Mouse (Mus musculus): Measurements from ENCODE around the gene Olfr1145. TPM values are rescaled to one million over a fixed set of nuclear protein-coding genes. Genes with fewer than 3 reads are reported as not detected.
A peak's percentile ranks its signal among the peaks of the same experiment; 100 is the strongest.

The Olfr1145 gene
- polyA plus RNA-seq (2014; fragmentation: Nextera tagmentation; extraction: Ambion mirVana): not detected in 2 replicates

- Histone ChIP-seq H3K4me1 (ENCODE audit: control insufficient read depth, insufficient read depth, low read length) (no peaks in the 10 kb centered on the region), H3K27ac (replicated peaks; ENCODE audit: low read depth, low read length) (no peak within 1 kb of the TSS), H3K27me3 (ENCODE audit: control insufficient read depth, insufficient read depth, low read length) (no peaks in the 10 kb centered on the region), H3K4me3 (replicated peaks; ENCODE audit: low read depth, low read length) (no peak within 1 kb of the TSS), H3K36me3 (ENCODE audit: control insufficient read depth, insufficient read depth, low read length) (no peaks in the 10 kb centered on the region), H3K9ac (replicated peaks; ENCODE audit: low read length) (no peak within 1 kb of the TSS), H3K9me3 (ENCODE audit: control insufficient read depth, low read length) (no peaks in the 10 kb centered on the region), H3K4me2 (ENCODE audit: low read length) (no peak within 1 kb of the TSS)
- ATAC-seq (ENCODE audit: low FRiP score, low TSS enrichment) (no peak), DNase-seq (no peak)
- 74% methylated on average over 1 of the region's 1 CpGs for WGBS
Measured at GRCm38 (mm10) chr2:87809522-87809921, at the start of gene Olfr1145. Gene Olfr1145 (plus strand): TSS chr2:87809822.

- ATAC-seq (ENCODE audit: low FRiP score, low TSS enrichment): no peak
- H3K4me2 ChIP-seq (ENCODE audit: low read length): no peak overlapping the region
- no peaks in the 10 kb centered on the region for H3K27me3 ChIP-seq (ENCODE audit: control insufficient read depth, insufficient read depth, low read length)
- no peak overlapping the region for H3K4me3 ChIP-seq (replicated peaks; ENCODE audit: low read depth, low read length)
- no peak overlapping the region for H3K9ac ChIP-seq (replicated peaks; ENCODE audit: low read length)
- peak; percentile 5 for DNase-seq
- 49% methylated on average over 1 of the region's 1 CpGs for WGBS
- H3K4me1 ChIP-seq (ENCODE audit: control insufficient read depth, insufficient read depth, low read length): no peaks in the 10 kb centered on the region
- H3K27ac ChIP-seq (replicated peaks; ENCODE audit: low read depth, low read length): no peak overlapping the region
- H3K36me3 ChIP-seq (ENCODE audit: control insufficient read depth, insufficient read depth, low read length): no peaks in the 10 kb centered on the region
- no peaks in the 10 kb centered on the region for H3K9me3 ChIP-seq (ENCODE audit: control insufficient read depth, low read length)
Measured at GRCm38 (mm10) chr2:87776143-87776542, 33.5 kb upstream of the Olfr1145 start.

- no peak within 1 kb of the TSS for H3K4me3 ChIP-seq (replicated peaks; ENCODE audit: low read depth, low read length)
- H3K27me3 ChIP-seq (ENCODE audit: control insufficient read depth, insufficient read depth, low read length): no peaks in the 10 kb centered on the region
- no peak within 1 kb of the TSS for H3K27ac ChIP-seq (replicated peaks; ENCODE audit: low read depth, low read length)
- H3K9me3 ChIP-seq (ENCODE audit: control insufficient read depth, low read length): no peaks in the 10 kb centered on the region
- H3K36me3 ChIP-seq (ENCODE audit: control insufficient read depth, insufficient read depth, low read length): no peaks in the 10 kb centered on the region
- no peak within 1 kb of the TSS for H3K4me2 ChIP-seq (ENCODE audit: low read length)
- no peak for DNase-seq
- no peak within 1 kb of the TSS for H3K9ac ChIP-seq (replicated peaks; ENCODE audit: low read length)
- WGBS: 79% methylated on average over 4 of the region's 4 CpGs
- no peak for ATAC-seq (ENCODE audit: low FRiP score, low TSS enrichment)
- H3K4me1 ChIP-seq (ENCODE audit: control insufficient read depth, insufficient read depth, low read length): no peaks in the 10 kb centered on the region
Measured at GRCm38 (mm10) chr2:87779183-87779582, 30.4 kb upstream of the Olfr1145 start, which contains the start of gene Olfr152. Gene Olfr152 (plus strand): TSS chr2:87779483.

GRCm38 (mm10) chr2:87800292-87800691, 9.3 kb upstream of the Olfr1145 start, which contains the start of gene Olfr1143:
Gene Olfr1143 (plus strand): TSS chr2:87800592.
- ATAC-seq (ENCODE audit: low FRiP score, low TSS enrichment) (no peak), DNase-seq (no peak)
- Histone ChIP-seq H3K4me1 (ENCODE audit: control insufficient read depth, insufficient read depth, low read length) (no peaks in the 10 kb centered on the region), H3K36me3 (ENCODE audit: control insufficient read depth, insufficient read depth, low read length) (no peaks in the 10 kb centered on the region), H3K4me2 (ENCODE audit: low read length) (no peak within 1 kb of the TSS), H3K4me3 (replicated peaks; ENCODE audit: low read depth, low read length) (no peak within 1 kb of the TSS), H3K27ac (replicated peaks; ENCODE audit: low read depth, low read length) (no peak within 1 kb of the TSS), H3K9me3 (ENCODE audit: control insufficient read depth, low read length) (no peaks in the 10 kb centered on the region), H3K27me3 (ENCODE audit: control insufficient read depth, insufficient read depth, low read length) (no peaks in the 10 kb centered on the region), H3K9ac (replicated peaks; ENCODE audit: low read length) (no peak within 1 kb of the TSS)

- Histone ChIP-seq H3K4me1 (ENCODE audit: control insufficient read depth, insufficient read depth, low read length) (no peaks in the 10 kb centered on the region), H3K36me3 (ENCODE audit: control insufficient read depth, insufficient read depth, low read length) (no peaks in the 10 kb centered on the region), H3K9me3 (ENCODE audit: control insufficient read depth, low read length) (no peaks in the 10 kb centered on the region), H3K27me3 (ENCODE audit: control insufficient read depth, insufficient read depth, low read length) (no peaks in the 10 kb centered on the region), H3K4me2 (ENCODE audit: low read length) (no peak within 1 kb of the TSS), H3K27ac (replicated peaks; ENCODE audit: low read depth, low read length) (no peak within 1 kb of the TSS), H3K9ac (replicated peaks; ENCODE audit: low read length) (no peak within 1 kb of the TSS), H3K4me3 (replicated peaks; ENCODE audit: low read depth, low read length) (no peak within 1 kb of the TSS)
- whole genome bisulfite sequencing: 95% methylated on average over 1 of the region's 1 CpGs
- ATAC-seq (ENCODE audit: low FRiP score, low TSS enrichment) (no peak), DNase-seq (no peak)
Measured at GRCm38 (mm10) chr2:87830233-87830632, 20.6 kb downstream of the Olfr1145 start, which contains the start of gene Olfr1148. Gene Olfr1148 (plus strand): TSS chr2:87830533.

GRCm38 (mm10) chr2:87843693-87844092, 34.1 kb downstream of the Olfr1145 start, which contains the start of gene Olfr1150-ps1:
Gene Olfr1150-ps1 (plus strand): TSS chr2:87843993.
- WGBS: 85% methylated on average over 1 of the region's 1 CpGs
- Histone ChIP-seq H3K9me3 (ENCODE audit: control insufficient read depth, low read length) (no peaks in the 10 kb centered on the region), H3K4me1 (ENCODE audit: control insufficient read depth, insufficient read depth, low read length) (no peaks in the 10 kb centered on the region), H3K27me3 (ENCODE audit: control insufficient read depth, insufficient read depth, low read length) (no peaks in the 10 kb centered on the region), H3K36me3 (ENCODE audit: control insufficient read depth, insufficient read depth, low read length) (no peaks in the 10 kb centered on the region), H3K4me2 (ENCODE audit: low read length) (no peak within 1 kb of the TSS), H3K27ac (replicated peaks; ENCODE audit: low read depth, low read length) (no peak within 1 kb of the TSS), H3K9ac (replicated peaks; ENCODE audit: low read length) (no peak within 1 kb of the TSS), H3K4me3 (replicated peaks; ENCODE audit: low read depth, low read length) (no peak within 1 kb of the TSS)
- ATAC-seq (ENCODE audit: low FRiP score, low TSS enrichment) (no peak), DNase-seq (no peak)

- no peak within 1 kb of the TSS for H3K27ac ChIP-seq (replicated peaks; ENCODE audit: low read depth, low read length)
- H3K9me3 ChIP-seq (ENCODE audit: control insufficient read depth, low read length): no peaks in the 10 kb centered on the region
- H3K36me3 ChIP-seq (ENCODE audit: control insufficient read depth, insufficient read depth, low read length): no peaks in the 10 kb centered on the region
- no peak for ATAC-seq (ENCODE audit: low FRiP score, low TSS enrichment)
- no peak within 1 kb of the TSS for H3K4me3 ChIP-seq (replicated peaks; ENCODE audit: low read depth, low read length)
- DNase-seq: no peak
- H3K27me3 ChIP-seq (ENCODE audit: control insufficient read depth, insufficient read depth, low read length): no peaks in the 10 kb centered on the region
- H3K4me2 ChIP-seq (ENCODE audit: low read length): no peak within 1 kb of the TSS
- H3K4me1 ChIP-seq (ENCODE audit: control insufficient read depth, insufficient read depth, low read length): no peaks in the 10 kb centered on the region
- WGBS: 82% methylated on average over 1 of the region's 1 CpGs
- H3K9ac ChIP-seq (replicated peaks; ENCODE audit: low read length): no peak within 1 kb of the TSS
Measured at GRCm38 (mm10) chr2:87855562-87855961, 45.9 kb downstream of the Olfr1145 start, which contains the start of gene Olfr1151. Gene Olfr1151 (plus strand): TSS chr2:87855862.

Other genes with a start within 250 kb of the Olfr1145 start
- gene Olfr1129, start 235.9 kb upstream of the Olfr1145 start, polyA plus RNA-seq (2014; fragmentation: Nextera tagmentation; extraction: Ambion mirVana): not detected in 2 replicates
- gene Olfr1130, start 203.6 kb upstream of the Olfr1145 start, polyA plus RNA-seq (2014; fragmentation: Nextera tagmentation; extraction: Ambion mirVana): not detected in 2 replicates
- gene Olfr1131, start 182.7 kb upstream of the Olfr1145 start, polyA plus RNA-seq (2014; fragmentation: Nextera tagmentation; extraction: Ambion mirVana): not detected in 2 replicates
- gene Olfr1132, start 172.3 kb upstream of the Olfr1145 start, polyA plus RNA-seq (2014; fragmentation: Nextera tagmentation; extraction: Ambion mirVana): not detected in 2 replicates
- gene Olfr1133, start 162.4 kb upstream of the Olfr1145 start, polyA plus RNA-seq (2014; fragmentation: Nextera tagmentation; extraction: Ambion mirVana): not detected in 2 replicates
- not detected in 2 replicates for gene Olfr1134, start 151.4 kb upstream of the Olfr1145 start, polyA plus RNA-seq (2014; fragmentation: Nextera tagmentation; extraction: Ambion mirVana)
- gene Olfr1135, start 136.2 kb upstream of the Olfr1145 start, polyA plus RNA-seq (2014; fragmentation: Nextera tagmentation; extraction: Ambion mirVana): not detected in 2 replicates
- gene Olfr1136, start 115.9 kb upstream of the Olfr1145 start, polyA plus RNA-seq (2014; fragmentation: Nextera tagmentation; extraction: Ambion mirVana): not detected in 2 replicates
- not detected in 2 replicates for gene Olfr1137, start 96.6 kb upstream of the Olfr1145 start, polyA plus RNA-seq (2014; fragmentation: Nextera tagmentation; extraction: Ambion mirVana)
- gene Olfr1138, start 69.8 kb upstream of the Olfr1145 start, polyA plus RNA-seq (2014; fragmentation: Nextera tagmentation; extraction: Ambion mirVana): not detected in 2 replicates
- gene Olfr1140, start 66.1 kb upstream of the Olfr1145 start, polyA plus RNA-seq (2014; fragmentation: Nextera tagmentation; extraction: Ambion mirVana): not detected in 2 replicates
- not detected in 2 replicates for gene Olfr1141, start 55.8 kb upstream of the Olfr1145 start, polyA plus RNA-seq (2014; fragmentation: Nextera tagmentation; extraction: Ambion mirVana)
- not detected in 2 replicates for gene Olfr152, start 30.3 kb upstream of the Olfr1145 start, polyA plus RNA-seq (2014; fragmentation: Nextera tagmentation; extraction: Ambion mirVana)
- not detected in 2 replicates for gene Olfr1143, start 9.2 kb upstream of the Olfr1145 start, polyA plus RNA-seq (2014; fragmentation: Nextera tagmentation; extraction: Ambion mirVana)
- not detected in 2 replicates for gene Olfr1148, start 20.7 kb downstream of the Olfr1145 start, polyA plus RNA-seq (2014; fragmentation: Nextera tagmentation; extraction: Ambion mirVana)
- gene Olfr1150-ps1, start 34.2 kb downstream of the Olfr1145 start, polyA plus RNA-seq (2014; fragmentation: Nextera tagmentation; extraction: Ambion mirVana): not detected in 2 replicates
- not detected in 2 replicates for gene Olfr1151, start 46.0 kb downstream of the Olfr1145 start, polyA plus RNA-seq (2014; fragmentation: Nextera tagmentation; extraction: Ambion mirVana)
- gene Olfr1152, start 56.7 kb downstream of the Olfr1145 start, polyA plus RNA-seq (2014; fragmentation: Nextera tagmentation; extraction: Ambion mirVana): not detected in 2 replicates
- gene Olfr1153, start 85.1 kb downstream of the Olfr1145 start, polyA plus RNA-seq (2014; fragmentation: Nextera tagmentation; extraction: Ambion mirVana): not detected in 2 replicates
- not detected in 2 replicates for gene Olfr1154, start 95.3 kb downstream of the Olfr1145 start, polyA plus RNA-seq (2014; fragmentation: Nextera tagmentation; extraction: Ambion mirVana)
- not detected in 2 replicates for gene Olfr1155, start 135.3 kb downstream of the Olfr1145 start, polyA plus RNA-seq (2014; fragmentation: Nextera tagmentation; extraction: Ambion mirVana)
- gene Olfr1156, start 143.3 kb downstream of the Olfr1145 start, polyA plus RNA-seq (2014; fragmentation: Nextera tagmentation; extraction: Ambion mirVana): not detected in 2 replicates
- gene Olfr1157, start 158.5 kb downstream of the Olfr1145 start, polyA plus RNA-seq (2014; fragmentation: Nextera tagmentation; extraction: Ambion mirVana): not detected in 2 replicates
- gene Olfr74, start 164.8 kb downstream of the Olfr1145 start, polyA plus RNA-seq (2014; fragmentation: Nextera tagmentation; extraction: Ambion mirVana): not detected in 2 replicates
- not detected in 2 replicates for gene Olfr1158, start 180.3 kb downstream of the Olfr1145 start, polyA plus RNA-seq (2014; fragmentation: Nextera tagmentation; extraction: Ambion mirVana)
- gene Olfr1160, start 198.4 kb downstream of the Olfr1145 start, polyA plus RNA-seq (2014; fragmentation: Nextera tagmentation; extraction: Ambion mirVana): not detected in 2 replicates
- gene Olfr1161, start 213.0 kb downstream of the Olfr1145 start, polyA plus RNA-seq (2014; fragmentation: Nextera tagmentation; extraction: Ambion mirVana): not detected in 2 replicates
- not detected in 2 replicates for gene Olfr73, start 227.9 kb downstream of the Olfr1145 start, polyA plus RNA-seq (2014; fragmentation: Nextera tagmentation; extraction: Ambion mirVana)
- not detected in 2 replicates for gene Olfr1162, start 241.3 kb downstream of the Olfr1145 start, polyA plus RNA-seq (2014; fragmentation: Nextera tagmentation; extraction: Ambion mirVana)